Mouse (Mus musculus) liver, embryonic 13.5 days (tissue): ENCODE measurements around the gene Dcaf15. TPM values are rescaled to one million over a fixed set of nuclear protein-coding genes. Genes with fewer than 3 reads are reported as not detected.
A peak's percentile ranks its signal among the peaks of the same experiment; 100 is the strongest.

Source experiments
- ATAC-seq: fragments of 200-750 bp; cut with Nextera tagmentation; 2 replicates; pipeline ENCODE4 v1.8.0; 2017; ENCODE audit warnings: low read depth, mild to moderate bottlenecking, moderate number of reproducible peaks, moderate library complexity
- DNase-seq: peaks from one replicate; pipeline ENCODE4 v3.0.0; 2022
- H3K27ac ChIP-seq: fragments of 300-500 bp; sonication (generic); 2 replicates; pipeline ENCODE4 v1.5.1; 2015; ENCODE audit warnings: moderate library complexity, mild to moderate bottlenecking, inconsistent platforms
- H3K27me3 ChIP-seq: fragments of 300-500 bp; sonication (generic); 2 replicates; pipeline ENCODE4 v1.6.1; 2015; ENCODE audit warnings: mild to moderate bottlenecking, inconsistent platforms
- H3K36me3 ChIP-seq: fragments of 300-500 bp; sonication (generic); 2 replicates; pipeline ENCODE4 v1.6.1; 2015; ENCODE audit warnings: mild to moderate bottlenecking, inconsistent platforms
- H3K4me1 ChIP-seq: fragments of 300-500 bp; sonication (generic); replicated peaks from 2 replicates; pipeline ENCODE4 v1.6.1; 2015; ENCODE audit warnings: inconsistent platforms
- H3K4me2 ChIP-seq: fragments of 300-500 bp; sonication (generic); 2 replicates; pipeline ENCODE4 v1.6.1; 2015; ENCODE audit warnings: inconsistent platforms, mild to moderate bottlenecking, moderate library complexity
- H3K4me3 ChIP-seq: fragments of 300-500 bp; sonication (generic); replicated peaks from 2 replicates; pipeline ENCODE4 v1.5.1; 2015; ENCODE audit warnings: mild to moderate bottlenecking, inconsistent platforms
- H3K9ac ChIP-seq: fragments of 300-500 bp; sonication (generic); 2 replicates; pipeline ENCODE4 v1.6.1; 2015; ENCODE audit warnings: mild to moderate bottlenecking, inconsistent platforms
- H3K9me3 ChIP-seq: fragments of 300-500 bp; sonication (generic); replicated peaks from 2 replicates; pipeline ENCODE4 v1.6.1; 2016; ENCODE audit warnings: inconsistent platforms
- WGBS: fragments of 180-500 bp; shearing (Covaris S2); methylation state at CpG from one replicate; pipeline ENCODE4 v1.1.7; 2015; ENCODE audit not compliant: insufficient replicate concordance; 5-methylcytosine and 5-hydroxymethylcytosine counted together
- polyA plus RNA-seq: library from polyadenylated mRNA; unstranded; fragments of >200 nt; fragmentation: Nextera tagmentation; extraction: Ambion mirVana; gene quantifications from 2 replicates; pipeline ENCODE4 v1.2.1, GENCODE M21; 2015

Gene Dcaf15
- 3.7 and 4.3 TPM in 2 replicates for polyA plus RNA-seq

DNA sequence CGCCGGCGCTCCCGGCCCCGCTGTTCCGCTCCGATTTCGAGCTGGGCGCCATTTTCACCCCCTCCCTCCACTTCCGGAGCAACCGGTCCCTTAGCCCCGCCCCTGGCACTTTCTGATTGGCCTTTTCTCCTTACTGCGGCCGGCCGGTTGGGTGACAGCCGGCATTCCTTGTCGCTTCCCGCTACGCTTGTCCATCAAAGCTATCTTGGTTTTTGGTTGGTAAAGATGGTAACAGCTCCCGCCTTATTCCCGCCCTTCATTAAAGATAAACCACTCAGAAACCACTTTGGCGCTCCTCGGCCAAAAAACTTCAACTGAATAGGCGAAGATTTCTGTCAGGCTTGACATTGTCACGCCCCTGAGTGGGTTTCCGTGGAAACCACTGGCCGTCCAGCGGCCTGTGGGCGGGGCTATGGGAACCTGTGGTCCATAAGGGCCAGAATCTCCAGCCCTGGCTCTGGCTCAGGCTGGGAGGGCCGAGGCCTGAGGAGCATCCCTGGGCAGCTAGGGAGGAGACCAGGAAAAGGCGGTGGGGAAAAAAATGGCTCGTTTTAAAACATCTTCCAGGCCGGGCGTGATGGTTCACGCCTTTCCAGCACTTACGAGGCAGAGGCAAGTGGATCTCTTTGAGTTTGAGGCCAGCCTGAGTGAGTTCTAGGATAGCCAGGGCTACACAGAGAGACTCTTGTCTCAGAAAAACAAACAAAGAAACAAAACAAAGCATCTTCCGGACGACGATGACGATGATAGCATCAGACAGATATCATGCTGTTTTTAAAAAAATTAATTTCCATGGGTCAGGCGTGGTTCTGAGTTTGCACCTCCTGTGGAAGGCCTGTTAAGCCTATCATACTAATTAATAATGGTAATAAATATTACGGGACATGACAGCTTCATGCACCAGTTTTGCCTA, at the start of gene Dcaf15:
TSS of gene Dcaf15 (minus strand) at position 72 of the 913 bp plus-strand sequence.
- WGBS = 7% methylated on average over 42 of the region's 42 CpGs
- Histone ChIP-seq H3K4me2 (peak within 1 kb of the TSS; percentile 92), H3K4me3 (peak within 1 kb of the TSS; percentile 76), H3K36me3 (peaks cover 22% of the 10 kb centered on the region), H3K4me1 (peaks cover 33% of the 10 kb centered on the region), H3K9me3 (no peaks in the 10 kb centered on the region), H3K9ac (peak within 1 kb of the TSS; percentile 81), H3K27ac (peak within 1 kb of the TSS; percentile 70), H3K27me3 (no peaks in the 10 kb centered on the region)
- peak; percentile 96 for ATAC-seq
- DNase-seq = peak; percentile 97

DNA sequence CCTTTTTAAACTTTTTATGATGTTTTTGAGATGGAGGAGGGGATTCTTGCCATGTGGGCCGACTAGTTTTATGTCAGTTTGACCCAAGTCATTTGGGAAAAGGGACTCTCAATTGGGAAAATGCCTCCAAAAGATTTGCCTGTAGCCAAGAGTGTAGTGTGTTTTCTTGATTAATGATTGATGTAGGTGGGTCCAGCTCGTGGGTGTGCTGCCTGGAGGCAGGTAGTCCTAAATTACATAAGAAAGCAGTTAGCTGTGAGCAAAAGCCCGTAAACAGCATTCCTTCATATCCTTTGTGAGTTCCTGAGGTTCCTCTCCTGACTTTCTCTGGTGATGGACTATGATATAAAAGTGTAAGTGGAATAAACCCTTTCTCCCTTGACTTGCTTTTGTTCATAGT, 44.6 kb upstream of the Dcaf15 start:
- H3K9me3 ChIP-seq = no peaks in the 10 kb centered on the region
- H3K36me3 ChIP-seq = peaks cover 1% of the 10 kb centered on the region
- peaks cover 33% of the 10 kb centered on the region for H3K4me1 ChIP-seq
- no peak overlapping the region for H3K4me3 ChIP-seq
- H3K27ac ChIP-seq = no peak overlapping the region
- no peaks in the 10 kb centered on the region for H3K27me3 ChIP-seq
- 59% methylated on average over 3 of the region's 3 CpGs for WGBS
- no peak overlapping the region for H3K9ac ChIP-seq
- DNase-seq (no peak), ATAC-seq (no peak)
- no peak overlapping the region for H3K4me2 ChIP-seq

DNA sequence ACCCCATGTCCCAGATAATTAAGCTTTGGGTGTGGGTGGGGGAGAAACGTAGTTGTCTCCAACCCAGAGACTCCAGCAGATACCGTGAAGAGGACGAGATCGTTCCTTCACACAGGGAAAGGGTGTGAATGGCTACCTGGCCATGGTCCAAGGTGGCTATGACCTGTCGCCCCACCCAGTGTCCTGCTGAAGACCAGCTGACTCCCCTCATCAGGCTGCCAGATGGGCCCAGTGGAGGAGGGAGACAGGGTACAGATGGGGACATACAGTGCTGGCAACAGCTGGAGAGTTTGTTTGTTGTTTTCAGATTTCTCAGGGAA, 43.9 kb upstream of the Dcaf15 start:
- WGBS = 79% methylated on average over 5 of the region's 5 CpGs
- DNase-seq = no peak
- no peak overlapping the region for H3K9ac ChIP-seq
- H3K27ac ChIP-seq = no peak overlapping the region
- no peaks in the 10 kb centered on the region for H3K27me3 ChIP-seq
- H3K4me1 ChIP-seq = peaks cover 33% of the 10 kb centered on the region
- peaks cover 8% of the 10 kb centered on the region for H3K36me3 ChIP-seq
- H3K9me3 ChIP-seq = no peaks in the 10 kb centered on the region
- peak overlapping the region; percentile 89 for H3K4me2 ChIP-seq
- H3K4me3 ChIP-seq = 0 out of 2 replicates have a peak overlapping the region, but pooled peaks have one; percentile 73
- ATAC-seq = no peak

- Histone ChIP-seq H3K27ac (peak within 1 kb of the TSS; percentile 19; the same call in 1 of the 2 replicates), H3K4me3 (peak within 1 kb of the TSS; percentile 73), H3K9ac (peak within 1 kb of the TSS; percentile 79), H3K4me1 (peaks cover 33% of the 10 kb centered on the region), H3K36me3 (peaks cover 13% of the 10 kb centered on the region), H3K27me3 (no peaks in the 10 kb centered on the region), H3K4me2 (peak within 1 kb of the TSS; percentile 89), H3K9me3 (no peaks in the 10 kb centered on the region)
- DNase-seq = peak; percentile 90
- WGBS = 15% methylated on average over 49 of the region's 49 CpGs
- peak; percentile 92 for ATAC-seq
Measured at GRCm38 (mm10) chr8:84147769-84148530, 43.4 kb upstream of the Dcaf15 start, which contains the start of the genes Cc2d1a and 4930432K21Rik. TSS of gene Cc2d1a (minus strand) at chr8:84147936. TSS of gene 4930432K21Rik (plus strand) at chr8:84148025.

DNA sequence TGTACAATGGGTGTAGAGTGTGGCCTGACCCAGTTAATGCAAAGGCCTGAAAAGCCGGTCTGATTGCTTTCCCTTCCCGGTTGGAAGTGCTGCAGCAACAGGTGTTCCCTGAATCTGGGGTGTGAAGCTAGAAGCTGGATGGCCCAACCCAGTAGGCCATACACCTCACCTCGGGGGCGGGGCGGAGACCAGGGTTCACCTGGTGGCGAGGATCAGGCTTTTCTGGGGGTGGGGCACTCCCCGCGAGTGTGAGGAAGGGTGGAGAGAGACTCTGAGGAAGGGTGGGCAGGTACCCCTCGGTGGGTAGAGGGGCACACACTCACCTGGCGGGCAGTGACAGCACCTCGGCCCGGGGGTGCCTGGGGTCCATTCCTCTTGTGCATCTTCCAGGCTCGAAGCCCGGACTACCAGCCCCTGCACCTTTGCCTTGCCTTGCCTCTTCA, 42.8 kb upstream of the Dcaf15 start:
- Histone ChIP-seq H3K9ac (peak overlapping the region; percentile 79), H3K4me3 (peak overlapping the region; percentile 73), H3K9me3 (no peaks in the 10 kb centered on the region), H3K27me3 (no peaks in the 10 kb centered on the region), H3K4me1 (peaks cover 33% of the 10 kb centered on the region), H3K36me3 (peaks cover 19% of the 10 kb centered on the region), H3K27ac (peak overlapping the region; percentile 19; the same call in 1 of the 2 replicates), H3K4me2 (peak overlapping the region; percentile 89)
- peak; percentile 44 for ATAC-seq
- 6% methylated on average over 14 of the region's 14 CpGs for WGBS
- no peak for DNase-seq

- no peak overlapping the region for H3K27ac ChIP-seq
- no peak overlapping the region for H3K9ac ChIP-seq
- peaks cover 43% of the 10 kb centered on the region for H3K36me3 ChIP-seq
- no peaks in the 10 kb centered on the region for H3K9me3 ChIP-seq
- H3K4me3 ChIP-seq = no peak overlapping the region
- ATAC-seq (no peak), DNase-seq (no peak)
- H3K27me3 ChIP-seq = no peaks in the 10 kb centered on the region
- WGBS = 76% methylated on average over 8 of the region's 8 CpGs
- H3K4me2 ChIP-seq = no peak overlapping the region
- H3K4me1 ChIP-seq = peaks cover 33% of the 10 kb centered on the region
Measured at GRCm38 (mm10) chr8:84144636-84145245, 40.2 kb upstream of the Dcaf15 start.

DNA sequence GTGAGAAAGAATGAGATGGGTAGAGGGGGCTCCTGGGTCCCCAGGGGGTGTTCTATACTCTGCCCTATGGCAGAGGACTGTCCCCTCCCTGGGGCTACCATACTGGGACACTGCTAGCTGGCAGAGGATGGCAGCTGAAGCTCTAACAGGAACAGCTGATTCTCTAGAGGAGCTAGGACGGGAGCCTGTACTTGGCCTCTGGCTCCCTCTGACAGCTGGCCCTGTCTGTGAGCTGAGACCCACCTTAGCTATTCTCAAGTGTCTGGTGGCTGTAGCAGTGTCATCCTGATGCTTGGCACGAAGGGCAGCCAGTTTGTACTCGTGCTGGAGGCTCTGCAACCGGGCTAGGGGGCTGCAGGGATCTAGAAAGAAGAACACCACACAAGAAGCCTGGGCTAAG, 36.3 kb upstream of the Dcaf15 start:
- ATAC-seq = no peak
- no peaks in the 10 kb centered on the region for H3K9me3 ChIP-seq
- H3K4me3 ChIP-seq = no peak overlapping the region
- no peak overlapping the region for H3K4me2 ChIP-seq
- 71% methylated on average over 4 of the region's 4 CpGs for WGBS
- no peak for DNase-seq
- no peaks in the 10 kb centered on the region for H3K27me3 ChIP-seq
- H3K27ac ChIP-seq = no peak overlapping the region
- H3K36me3 ChIP-seq = peaks cover 80% of the 10 kb centered on the region
- H3K4me1 ChIP-seq = peaks cover 4% of the 10 kb centered on the region; the same call in 1 of the 2 replicates
- no peak overlapping the region for H3K9ac ChIP-seq

GRCm38 (mm10) chr8:84137848-84138247, 33.3 kb upstream of the Dcaf15 start:
- Histone ChIP-seq H3K27me3 (no peaks in the 10 kb centered on the region), H3K9ac (no peak overlapping the region), H3K4me3 (no peak overlapping the region), H3K4me1 (no peaks in the 10 kb centered on the region), H3K27ac (no peak overlapping the region), H3K36me3 (peaks cover 93% of the 10 kb centered on the region), H3K4me2 (no peak overlapping the region), H3K9me3 (no peaks in the 10 kb centered on the region)
- DNase-seq = no peak
- ATAC-seq = no peak
- 80% methylated on average over 3 of the region's 3 CpGs for WGBS

- no peak overlapping the region for H3K4me2 ChIP-seq
- no peak overlapping the region for H3K4me3 ChIP-seq
- H3K9ac ChIP-seq = no peak overlapping the region
- no peaks in the 10 kb centered on the region for H3K9me3 ChIP-seq
- DNase-seq (no peak), ATAC-seq (no peak)
- 0 out of 2 replicates have a peak, but pooled peaks cover 7% of the 10 kb centered on the region for H3K4me1 ChIP-seq
- 70% methylated on average over 8 of the region's 8 CpGs for WGBS
- H3K36me3 ChIP-seq = peaks cover 48% of the 10 kb centered on the region
- no peaks in the 10 kb centered on the region for H3K27me3 ChIP-seq
- no peak overlapping the region for H3K27ac ChIP-seq
Measured at GRCm38 (mm10) chr8:84132225-84132624, 27.7 kb upstream of the Dcaf15 start.

DNA sequence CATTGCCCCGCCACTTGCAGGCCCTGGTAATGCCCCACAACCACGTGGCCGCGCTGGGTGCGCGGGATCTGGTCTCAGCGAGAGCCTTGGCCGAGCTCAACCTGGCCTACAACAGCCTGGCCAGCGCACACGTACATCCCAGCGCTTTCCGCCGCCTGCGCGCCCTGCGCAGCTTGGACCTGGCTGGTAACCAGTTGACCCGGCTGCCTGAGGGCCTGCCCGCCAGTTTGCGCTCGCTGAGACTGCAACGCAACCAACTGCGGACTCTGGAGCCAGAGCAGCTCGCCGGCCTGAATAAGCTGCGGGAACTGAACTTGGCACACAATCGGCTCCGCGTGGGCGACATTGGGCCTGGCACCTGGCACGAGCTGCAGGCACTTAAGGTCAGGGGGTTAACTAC, 26.2 kb upstream of the Dcaf15 start:
- DNase-seq = no peak
- Histone ChIP-seq H3K36me3 (peaks cover 33% of the 10 kb centered on the region), H3K4me1 (0 out of 2 replicates have a peak, but pooled peaks cover 7% of the 10 kb centered on the region), H3K4me3 (no peak overlapping the region), H3K27ac (no peak overlapping the region), H3K4me2 (no peak overlapping the region), H3K9me3 (no peaks in the 10 kb centered on the region), H3K27me3 (no peaks in the 10 kb centered on the region), H3K9ac (no peak overlapping the region)
- WGBS = 68% methylated on average over 30 of the region's 30 CpGs
- no peak for ATAC-seq

GRCm38 (mm10) chr8:84128277-84128676, 23.7 kb upstream of the Dcaf15 start:
- WGBS = 51% methylated on average over 8 of the region's 8 CpGs
- no peak for DNase-seq
- ATAC-seq = no peak
- no peak overlapping the region for H3K4me3 ChIP-seq
- H3K9me3 ChIP-seq = no peaks in the 10 kb centered on the region
- peaks cover 10% of the 10 kb centered on the region for H3K36me3 ChIP-seq
- H3K27me3 ChIP-seq = no peaks in the 10 kb centered on the region
- 0 out of 2 replicates have a peak, but pooled peaks cover 7% of the 10 kb centered on the region for H3K4me1 ChIP-seq
- no peak overlapping the region for H3K9ac ChIP-seq
- H3K4me2 ChIP-seq = no peak overlapping the region
- no peak overlapping the region for H3K27ac ChIP-seq
